In the genomic region with DNA sequence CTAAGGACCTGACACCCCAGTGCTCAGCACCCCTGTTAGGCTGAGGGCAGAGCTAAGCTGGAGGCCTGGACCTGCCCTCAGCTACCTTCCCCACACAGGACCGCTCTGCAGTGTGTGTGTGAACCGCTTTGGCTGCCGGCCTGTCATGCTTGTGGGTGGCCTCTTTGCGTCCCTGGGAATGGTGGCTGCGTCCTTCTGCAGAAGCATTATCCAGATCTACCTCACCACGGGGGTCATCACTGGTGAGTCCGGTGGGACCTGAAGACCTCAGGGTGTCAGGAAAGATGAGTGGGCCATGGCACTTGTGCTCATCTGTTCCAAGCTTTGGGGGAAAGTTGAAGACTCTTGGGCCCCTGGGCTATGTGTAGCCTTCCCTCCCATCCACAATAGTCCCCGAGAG, we compare ENCODE assay signal across 23 mouse cellular contexts.
"Had no signal": no experiment of that assay in that cellular context is flagged by ENCODE, and none has a peak within 500 bp of the region (broad histone marks: within the 10 kb centered on the region; RNA-seq: fewer than 3 reads in every experiment).

No protein-coding gene starts in this region.

- H3K9me3 ChIP-seq: heart, embryonic 10.5 days; heart, embryonic 13.5 days; heart, embryonic 15.5 days; hindbrain, embryonic 13.5 days; hindbrain, embryonic 15.5 days; kidney, embryonic 15.5 days; limb, embryonic 10.5 days; limb, embryonic 12.5 days had no signal

- H3K9ac ChIP-seq: forebrain, postnatal 0 days; heart, embryonic 15.5 days; hindbrain, embryonic 13.5 days; hindbrain, embryonic 15.5 days; kidney, embryonic 15.5 days; limb, embryonic 12.5 days had no signal

- H3K27me3 ChIP-seq: heart, embryonic 13.5 days; heart, embryonic 15.5 days; hindbrain, embryonic 13.5 days; kidney, embryonic 15.5 days; limb, embryonic 12.5 days had no signal

- H3K4me3 ChIP-seq: heart, embryonic 10.5 days; heart, embryonic 13.5 days; heart, embryonic 15.5 days; hindbrain, embryonic 13.5 days; hindbrain, embryonic 15.5 days; kidney, embryonic 15.5 days; left cerebral cortex, adult 2 months; limb, embryonic 10.5 days; limb, embryonic 12.5 days had no signal

- H3K27ac ChIP-seq: heart, embryonic 10.5 days; heart, embryonic 15.5 days; hindbrain, embryonic 15.5 days; hindbrain, postnatal 0 days; kidney, embryonic 15.5 days; kidney, postnatal 0 days; left cerebral cortex, adult 2 months; limb, embryonic 10.5 days; limb, embryonic 12.5 days had no signal

- DNase-seq: forebrain, postnatal 0 days; gastrocnemius, postnatal 10 days; gastrocnemius, postnatal 36 days; heart, adult 18-20 months; heart, postnatal 14 days; heart, postnatal 36 days; kidney, adult 11 months; kidney, adult 2 months; kidney, adult 9 months; kidney, postnatal 14 days; layer of hippocampus, adult 9-11 months had no signal

- H3K4me2 ChIP-seq: heart, embryonic 13.5 days; heart, embryonic 15.5 days; hindbrain, embryonic 13.5 days; hindbrain, embryonic 15.5 days; kidney, embryonic 15.5 days; limb, embryonic 12.5 days had no signal

- ATAC-seq: forebrain, postnatal 0 days; hindbrain, postnatal 0 days; intestine, embryonic 16.5 days had no signal
